ENCODE assay signal across 8 mouse cellular contexts in the genomic region with DNA sequence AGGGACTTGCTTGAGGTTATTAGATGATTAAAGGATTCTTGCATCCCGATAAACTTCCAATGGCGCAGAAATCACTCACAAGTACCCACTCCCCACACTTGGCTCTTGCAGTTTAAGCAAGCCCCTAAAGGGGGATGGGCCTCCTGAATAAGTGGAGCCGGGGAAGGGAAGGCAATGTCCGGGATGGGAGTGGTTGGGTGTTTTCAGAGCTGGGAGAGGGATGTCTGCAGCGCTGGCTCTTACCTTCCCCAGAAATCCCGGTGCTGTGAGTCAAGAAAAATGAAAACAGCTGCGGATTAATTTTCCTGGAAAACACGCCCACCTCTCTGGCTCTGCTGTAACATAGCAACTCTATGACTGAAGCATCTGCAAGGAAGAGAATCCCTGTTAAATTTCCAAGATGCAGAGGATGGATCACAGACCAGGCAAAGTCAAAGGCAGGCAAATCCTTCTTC. TPM values are rescaled to one million over a fixed set of nuclear protein-coding genes. Genes with fewer than 3 reads are reported as not detected.
A peak's percentile ranks its signal among the peaks of the same experiment; 100 is the strongest.
DNase-seq lines count a peak whose midpoint lies in the region; ATAC-seq lines count a peak whose summit lies in the region.

A gene (minus strand): TSS at position 405 of the 455 bp plus-strand sequence.

- peak within 1 kb of the TSS; percentile 62 for H3K9ac ChIP-seq in heart, embryonic 12.5 days
- H3K9ac ChIP-seq in embryonic facial prominence, embryonic 15.5 days, result 0 out of 2 replicates have a peak within 1 kb of the TSS, but pooled peaks have one; percentile 33
- no peak within 1 kb of the TSS for H3K9ac ChIP-seq in intestine, embryonic 15.5 days
- peak within 1 kb of the TSS; percentile 63 for H3K9ac ChIP-seq in midbrain, embryonic 16.5 days (ENCODE audit: low read depth, low read length)

- H3K4me1 ChIP-seq in heart, embryonic 12.5 days (replicated peaks), result no peaks in the 10 kb centered on the region
- 0 out of 2 replicates have a peak, but pooled peaks cover 10% of the 10 kb centered on the region for H3K4me1 ChIP-seq in embryonic facial prominence, embryonic 15.5 days
- no peaks in the 10 kb centered on the region for H3K4me1 ChIP-seq in intestine, embryonic 15.5 days (replicated peaks)
- H3K4me1 ChIP-seq in midbrain, embryonic 16.5 days (ENCODE audit: control insufficient read depth, insufficient read depth, low read length), result peaks cover 5% of the 10 kb centered on the region

- no peaks in the 10 kb centered on the region for H3K27me3 ChIP-seq in heart, embryonic 12.5 days (replicated peaks)
- H3K27me3 ChIP-seq in embryonic facial prominence, embryonic 15.5 days, result no peaks in the 10 kb centered on the region
- H3K27me3 ChIP-seq in intestine, embryonic 15.5 days (replicated peaks), result no peaks in the 10 kb centered on the region
- H3K27me3 ChIP-seq in midbrain, embryonic 16.5 days (ENCODE audit: control insufficient read depth, insufficient read depth, low read depth, low read length), result no peaks in the 10 kb centered on the region

- H3K27ac ChIP-seq in heart, embryonic 12.5 days (ENCODE audit: poor library complexity, severe bottlenecking), result no peak within 1 kb of the TSS
- H3K27ac ChIP-seq in embryonic facial prominence, embryonic 15.5 days (replicated peaks), result peak within 1 kb of the TSS; percentile 85
- no peak within 1 kb of the TSS for H3K27ac ChIP-seq in intestine, embryonic 15.5 days
- peak within 1 kb of the TSS; percentile 81 for H3K27ac ChIP-seq in midbrain, embryonic 16.5 days (ENCODE audit: low read length)

- peak within 1 kb of the TSS; percentile 53 for H3K4me3 ChIP-seq in heart, embryonic 12.5 days
- peak within 1 kb of the TSS; percentile 43 for H3K4me3 ChIP-seq in embryonic facial prominence, embryonic 15.5 days (replicated peaks)
- H3K4me3 ChIP-seq in intestine, embryonic 15.5 days (replicated peaks), result peak within 1 kb of the TSS; percentile 32
- H3K4me3 ChIP-seq in midbrain, embryonic 16.5 days (ENCODE audit: low read depth, low read length), result peak within 1 kb of the TSS; percentile 45

- peak within 1 kb of the TSS; percentile 79 for H3K4me2 ChIP-seq in heart, embryonic 12.5 days
- peak within 1 kb of the TSS; percentile 68 for H3K4me2 ChIP-seq in embryonic facial prominence, embryonic 15.5 days (replicated peaks)
- peak within 1 kb of the TSS; percentile 77 for H3K4me2 ChIP-seq in intestine, embryonic 15.5 days (replicated peaks)
- peak within 1 kb of the TSS; percentile 90 for H3K4me2 ChIP-seq in midbrain, embryonic 16.5 days (ENCODE audit: low read length)

- no peaks in the 10 kb centered on the region for H3K9me3 ChIP-seq in heart, embryonic 12.5 days (replicated peaks)
- no peaks in the 10 kb centered on the region for H3K9me3 ChIP-seq in embryonic facial prominence, embryonic 15.5 days (replicated peaks)
- H3K9me3 ChIP-seq in intestine, embryonic 15.5 days, result no peaks in the 10 kb centered on the region
- H3K9me3 ChIP-seq in midbrain, embryonic 16.5 days (replicated peaks; ENCODE audit: control insufficient read depth, low read length, poor library complexity, severe bottlenecking), result no peaks in the 10 kb centered on the region

- H3K36me3 ChIP-seq in heart, embryonic 12.5 days, result no peaks in the 10 kb centered on the region
- no peaks in the 10 kb centered on the region for H3K36me3 ChIP-seq in embryonic facial prominence, embryonic 15.5 days
- no peaks in the 10 kb centered on the region for H3K36me3 ChIP-seq in intestine, embryonic 15.5 days
- peaks cover 12% of the 10 kb centered on the region for H3K36me3 ChIP-seq in midbrain, embryonic 16.5 days (ENCODE audit: control insufficient read depth, insufficient read depth, low read length)

- 2% methylated on average over 8 of the region's 8 CpGs for WGBS in heart, embryonic 12.5 days
- 1% methylated on average over 8 of the region's 8 CpGs for WGBS in embryonic facial prominence, embryonic 15.5 days
- WGBS in intestine, embryonic 15.5 days, result under 1% methylated on average over 8 of the region's 8 CpGs
- 1% methylated on average over 8 of the region's 8 CpGs for WGBS in midbrain, embryonic 16.5 days

- DNase-seq in heart, adult 9 months (ENCODE audit: low spot score in 2 of 2), result no peak
- DNase-seq in NIH3T3 (ENCODE audit: low read depth), result peak; percentile 76
- DNase-seq in thymus, postnatal 36 days, result no peak

- peak; percentile 39; the same call in 1 of the 2 replicates for ATAC-seq in heart, embryonic 12.5 days (ENCODE audit: insufficient number of reproducible peaks, low FRiP score)
- ATAC-seq in embryonic facial prominence, embryonic 15.5 days (ENCODE audit: insufficient number of reproducible peaks, low FRiP score, low TSS enrichment, low read depth), result peak; percentile 79
- ATAC-seq in intestine, embryonic 15.5 days, result peak; percentile 82
- peak; percentile 57 for ATAC-seq in midbrain, embryonic 16.5 days
- ATAC-seq in activated CD4-positive, CD25-positive, alpha-beta regulatory T cell, adult 4 months, result no peak

RNA-seq across cellular contexts. Expression of the gene that starts here (rescaled TPM):
- polyA plus RNA-seq in heart, embryonic 12.5 days (2016; fragmentation: Nextera tagmentation; extraction: Ambion mirVana), result 11.0 and 11.4 TPM in 2 replicates
- polyA plus RNA-seq in embryonic facial prominence, embryonic 15.5 days (2015; fragmentation: Nextera tagmentation; extraction: Ambion mirVana), result 87.5 and 106 TPM in 2 replicates
- 18.3 and 20.1 TPM in 2 replicates for polyA plus RNA-seq in intestine, embryonic 15.5 days (2015; fragmentation: Nextera tagmentation; extraction: Ambion mirVana)
- polyA plus RNA-seq in midbrain, embryonic 16.5 days (2015; fragmentation: Nextera tagmentation; extraction: Ambion mirVana), result 215 and 253 TPM in 2 replicates
- polyA plus RNA-seq in activated CD4-positive, CD25-positive, alpha-beta regulatory T cell, adult 4 months (2017; shearing (Covaris generic)), result not detected

Comparison
In these comparisons a context has a peak if more than half of its experiments do, and no peak if none do; other contexts are left out.
1. RNA of the gene that starts here (polyA plus RNA-seq): 215 to 253 TPM in midbrain, embryonic 16.5 days, 87.5 to 106 TPM in embryonic facial prominence, embryonic 15.5 days, 18.3 to 20.1 TPM in intestine, embryonic 15.5 days and 11.0 to 11.4 TPM in heart, embryonic 12.5 days; not detected in activated CD4-positive, CD25-positive, alpha-beta regulatory T cell, adult 4 months; every median in the first group is over 10 times any median in the second.
2. H3K27ac ChIP-seq: peak in embryonic facial prominence, embryonic 15.5 days (single experiment) and midbrain, embryonic 16.5 days (single experiment); none in heart, embryonic 12.5 days (single experiment) and intestine, embryonic 15.5 days (single experiment).
3. Peak in every context shown above with its lines, with median percentiles within 50 percentile points of each other: H3K4me2 ChIP-seq and H3K4me3 ChIP-seq.